Mouse (Mus musculus): Measurements from ENCODE around the gene Tdrd3. TPM values are rescaled to one million over a fixed set of nuclear protein-coding genes. Genes with fewer than 3 reads are reported as not detected.

Gene Tdrd3
- polyA plus RNA-seq, 1 experiment from 2014 or later = 21.7 TPM

- Histone ChIP-seq H3K27ac (no peak overlapping the region), H3K4me3 (ENCODE audit: inconsistent target) (no peak overlapping the region), H3K36me3 (ENCODE audit: inconsistent target) (no peaks in the 10 kb centered on the region), H3K79me2 (ENCODE audit: inconsistent target) (no peaks in the 10 kb centered on the region)
- 11% methylated on average over 20 of the region's 20 CpGs for WGBS (ENCODE audit: missing documents)
These were observed 151.4 kb downstream of the Tdrd3 start for GRCm38 (mm10) chr14:87567626-87568446.

GRCm38 (mm10) chr14:87568447-87568908 is 152.0 kb downstream of the Tdrd3 start:
- Histone ChIP-seq H3K27ac (no peak overlapping the region), H3K36me3 (ENCODE audit: inconsistent target) (no peaks in the 10 kb centered on the region), H3K4me3 (ENCODE audit: inconsistent target) (no peak overlapping the region), H3K79me2 (ENCODE audit: inconsistent target) (no peaks in the 10 kb centered on the region)
- 24% methylated on average over 15 of the region's 15 CpGs for WGBS (ENCODE audit: missing documents)

GRCm38 (mm10) chr14:87569471-87569870 is 153.0 kb downstream of the Tdrd3 start:
- H3K79me2 ChIP-seq (ENCODE audit: inconsistent target) = no peaks in the 10 kb centered on the region
- H3K4me3 ChIP-seq (ENCODE audit: inconsistent target) = no peak overlapping the region
- H3K36me3 ChIP-seq (ENCODE audit: inconsistent target) = no peaks in the 10 kb centered on the region
- no peak overlapping the region for H3K27ac ChIP-seq
- WGBS (ENCODE audit: missing documents) = 54% methylated on average over 2 of the region's 2 CpGs

- H3K4me3 ChIP-seq (ENCODE audit: inconsistent target) = no peak overlapping the region
- H3K79me2 ChIP-seq (ENCODE audit: inconsistent target) = no peaks in the 10 kb centered on the region
- H3K36me3 ChIP-seq (ENCODE audit: inconsistent target) = no peaks in the 10 kb centered on the region
- H3K27ac ChIP-seq = no peak overlapping the region
- 46% methylated on average over 5 of the region's 5 CpGs for WGBS (ENCODE audit: missing documents)
These were observed 156.0 kb downstream of the Tdrd3 start for GRCm38 (mm10) chr14:87572453-87572852.

GRCm38 (mm10) chr14:87582610-87583009 is 166.2 kb downstream of the Tdrd3 start:
- 81% methylated on average over 3 of the region's 3 CpGs for WGBS (ENCODE audit: missing documents)

More at GRCm38 (mm10) chr14:87582610-87583009, 166.2 kb downstream of the Tdrd3 start:
- Histone ChIP-seq H3K4me3 (ENCODE audit: inconsistent target) (no peak overlapping the region), H3K79me2 (ENCODE audit: inconsistent target) (no peaks in the 10 kb centered on the region), H3K36me3 (ENCODE audit: inconsistent target) (no peaks in the 10 kb centered on the region), H3K27ac (no peak overlapping the region)
